Mouse (Mus musculus): ENCODE data around the gene Gm20696.

DNA sequence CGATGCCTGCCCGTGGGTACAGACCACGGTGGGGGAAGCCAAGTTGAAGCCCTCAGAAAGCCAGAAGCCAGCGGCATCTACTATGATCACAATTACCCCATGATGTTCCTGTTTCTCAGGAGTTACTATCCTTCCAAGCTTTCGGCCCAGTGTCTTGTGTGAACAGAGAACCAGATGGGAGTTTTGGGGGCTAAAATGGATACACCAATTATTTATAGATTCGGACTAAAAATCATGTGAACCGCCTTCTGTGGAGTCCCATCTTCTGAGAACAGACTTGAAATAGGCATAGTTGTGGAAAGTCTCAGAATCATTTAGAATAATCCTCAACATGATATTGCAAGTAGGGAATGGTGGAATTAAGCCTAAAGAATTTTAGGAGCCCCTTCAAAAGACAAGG, 64.2 kb downstream of the Gm20696 start:
- TF ChIP-seq JUND (conservative IDR thresholded peaks at IDR 0.05; ENCODE audit: low read depth, low read length), result no peak
- TF ChIP-seq MAFK (IDR thresholded peaks at IDR 0.05; ENCODE audit: insufficient replicate concordance, low read length), result no peak
- TF ChIP-seq CTCF (conservative IDR thresholded peaks at IDR 0.05 in 1 of 2, IDR thresholded peaks at IDR 0.05 in 1 of 2; ENCODE audit: low read depth in 2 of 2, low read length in 2 of 2), result no peak
- TF ChIP-seq POLR2AphosphoS2 (IDR thresholded peaks at IDR 0.05; ENCODE audit: low read depth, low read length), result no peak
- no peak for TF ChIP-seq POLR2A (IDR thresholded peaks at IDR 0.05; ENCODE audit: low read depth, low read length)
- TF ChIP-seq BHLHE40 (IDR thresholded peaks at IDR 0.05; ENCODE audit: low read depth, low read length), result no peak
- no peak for TF ChIP-seq ZKSCAN1 (IDR thresholded peaks at IDR 0.05; ENCODE audit: borderline replicate concordance, low read depth, low read length)
- TF ChIP-seq EP300 (IDR thresholded peaks at IDR 0.05; ENCODE audit: low read length), result no peak
- no peak for TF ChIP-seq HCFC1 (IDR thresholded peaks at IDR 0.05; ENCODE audit: low read depth, low read length)
- no peak for TF ChIP-seq GABPA (IDR thresholded peaks at IDR 0.05; ENCODE audit: insufficient replicate concordance, low read depth, low read length)
- TF ChIP-seq ZNF384 (IDR thresholded peaks at IDR 0.05; ENCODE audit: low read depth, low read length), result no peak
- no peak for TF ChIP-seq JUN (IDR thresholded peaks at IDR 0.05; ENCODE audit: insufficient read depth, low read depth, low read length)
- no peak for TF ChIP-seq MXI1 (IDR thresholded peaks at IDR 0.05; ENCODE audit: low read depth, low read length)
- TF ChIP-seq RCOR1 (conservative IDR thresholded peaks at IDR 0.05; ENCODE audit: low read depth, low read length), result no peak
